Mouse (Mus musculus) stomach, embryonic 15.5 days (tissue): ENCODE measurements around the gene Klf8. TPM values are rescaled to one million over a fixed set of nuclear protein-coding genes. Genes with fewer than 3 reads are reported as not detected.
"Not testable (repeated sequence)": the region's sequence is repeated elsewhere in the genome, so short reads cannot be mapped to it uniquely, and the experiment has no call there.

Experiments
- ATAC-seq: fragments of 200-750 bp; cut with Nextera tagmentation; 2 replicates; pipeline ENCODE4 v1.8.0; 2017; ENCODE audit warnings: low read depth, moderate number of reproducible peaks, moderate TSS enrichment; ENCODE audit not compliant: insufficient read depth, low FRiP score
- H3K27ac ChIP-seq: fragments of 300-500 bp; sonication (generic); 2 replicates; pipeline ENCODE4 v1.5.1; 2015; ENCODE audit warnings: mild to moderate bottlenecking, inconsistent platforms
- H3K27me3 ChIP-seq: fragments of 300-500 bp; sonication (generic); replicated peaks from 2 replicates; pipeline ENCODE4 v1.6.1; 2015; ENCODE audit warnings: inconsistent platforms
- H3K36me3 ChIP-seq: fragments of 300-500 bp; sonication (generic); 2 replicates; pipeline ENCODE4 v1.6.1; 2015; ENCODE audit warnings: inconsistent platforms
- H3K4me1 ChIP-seq: fragments of 300-500 bp; sonication (generic); 2 replicates; pipeline ENCODE4 v1.6.1; 2015; ENCODE audit warnings: inconsistent platforms
- H3K4me2 ChIP-seq: fragments of 300-500 bp; sonication (generic); 2 replicates; pipeline ENCODE4 v1.6.1; 2015; ENCODE audit warnings: mild to moderate bottlenecking, inconsistent platforms
- H3K4me3 ChIP-seq: fragments of 300-500 bp; sonication (generic); replicated peaks from 2 replicates; pipeline ENCODE4 v1.5.1; 2015; ENCODE audit warnings: inconsistent platforms
- H3K9ac ChIP-seq: fragments of 300-500 bp; sonication (generic); 2 replicates; pipeline ENCODE4 v1.6.1; 2015; ENCODE audit warnings: inconsistent platforms
- H3K9me3 ChIP-seq: fragments of 300-500 bp; sonication (generic); 2 replicates; pipeline ENCODE4 v1.6.1; 2016; ENCODE audit warnings: inconsistent platforms
- WGBS: fragments of 180-500 bp; shearing (Covaris S2); methylation state at CpG from one replicate; pipeline ENCODE4 v1.1.7; 2015; 5-methylcytosine and 5-hydroxymethylcytosine counted together
- polyA plus RNA-seq: library from polyadenylated mRNA; unstranded; fragments of >200 nt; fragmentation: Nextera tagmentation; extraction: Ambion mirVana; gene quantifications from 2 replicates; pipeline ENCODE4 v1.2.1, GENCODE M21; 2015

Gene Klf8
- polyA plus RNA-seq = 1.1 and 1.2 TPM in 2 replicates

DNA sequence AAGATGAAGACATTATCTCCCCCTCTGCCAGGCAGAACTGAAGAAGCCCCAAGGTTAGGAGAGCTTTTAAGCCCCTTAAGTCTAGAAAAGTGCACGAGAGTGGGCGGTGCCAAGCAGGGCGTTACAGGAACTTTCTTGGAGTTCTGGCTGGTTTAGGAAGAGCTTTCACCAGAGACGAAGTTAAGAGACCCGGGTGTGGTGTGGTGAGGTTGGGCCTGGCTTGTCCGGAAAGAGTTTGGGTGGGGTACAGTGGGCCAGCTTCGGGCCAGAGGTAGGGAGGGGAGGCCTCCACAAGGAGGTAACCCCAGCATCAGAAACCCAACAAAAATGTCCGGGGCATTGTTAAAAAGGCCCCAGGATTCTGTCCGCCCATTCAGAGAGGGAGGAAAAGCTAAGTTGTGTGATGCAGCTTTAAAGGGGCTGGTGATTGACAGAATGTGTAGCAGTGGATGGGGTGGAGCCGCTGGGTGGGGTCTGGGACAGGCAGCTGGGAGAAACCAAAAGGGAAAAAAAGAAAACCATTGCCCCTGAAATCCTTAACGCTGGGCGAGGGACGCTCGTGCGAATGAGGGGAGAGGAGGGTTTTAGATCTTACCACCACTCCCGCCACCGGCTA, at the start of gene Klf8:
Klf8 (plus strand) TSS at position 163 of the 616 bp plus-strand sequence.
- Histone ChIP-seq H3K4me2 (peak within 1 kb of the TSS; percentile 69), H3K27ac (no peak within 1 kb of the TSS), H3K9ac (no peak within 1 kb of the TSS), H3K4me1 (no peaks in the 10 kb centered on the region), H3K9me3 (no peaks in the 10 kb centered on the region), H3K4me3 (peak within 1 kb of the TSS; percentile 52), H3K36me3 (no peaks in the 10 kb centered on the region), H3K27me3 (no peaks in the 10 kb centered on the region)
- 16% methylated on average over 17 of the region's 17 CpGs for WGBS
- ATAC-seq = peak; percentile 14; the same call in 1 of the 2 replicates

DNA sequence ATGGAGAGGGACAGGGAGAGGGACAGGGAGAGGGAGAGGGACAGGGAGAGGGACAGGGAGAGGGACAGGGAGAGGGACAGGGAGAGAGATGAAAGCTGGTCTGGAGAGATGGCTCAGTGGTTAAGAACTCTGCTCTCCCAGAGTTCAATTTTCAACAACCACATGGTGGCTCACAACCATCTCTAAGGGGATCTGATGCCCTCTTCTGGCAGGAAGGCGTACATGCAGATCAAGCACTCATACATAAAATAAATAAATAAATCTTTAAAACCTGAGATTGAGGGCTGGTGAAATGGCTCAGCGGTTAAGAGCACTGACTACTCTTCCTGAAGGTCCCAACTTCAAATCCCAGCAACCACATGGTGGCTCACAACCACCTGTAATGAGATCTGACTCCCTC, 38.1 kb upstream of the Klf8 start:
- not testable (repeated sequence) for H3K4me3 ChIP-seq, H3K4me2 ChIP-seq, H3K9ac ChIP-seq, H3K36me3 ChIP-seq, H3K4me1 ChIP-seq, H3K27me3 ChIP-seq, ATAC-seq, H3K9me3 ChIP-seq, H3K27ac ChIP-seq
- 84% methylated on average over 2 of the region's 2 CpGs for WGBS

DNA sequence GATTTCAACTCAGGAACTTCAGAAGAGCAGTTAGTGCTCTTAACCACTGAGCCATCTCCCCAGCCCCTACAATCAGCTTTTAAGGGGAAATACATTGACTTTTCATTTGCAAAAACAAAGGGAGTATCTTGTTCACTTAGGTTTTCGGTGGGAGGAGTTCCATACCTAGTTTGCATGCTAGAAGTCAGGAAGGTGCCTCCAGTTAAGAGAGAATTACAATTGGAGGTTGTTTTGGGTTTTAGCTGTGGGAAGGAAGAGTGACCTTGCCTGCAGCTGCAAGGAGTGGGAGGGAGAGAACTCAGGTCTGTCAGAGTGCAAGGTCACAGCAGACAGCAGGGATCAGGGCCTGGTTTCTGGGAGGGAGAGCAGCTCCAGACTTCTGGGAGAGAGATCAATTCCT, 26.2 kb upstream of the Klf8 start:
- Histone ChIP-seq H3K9me3 (no peaks in the 10 kb centered on the region), H3K9ac (no peak overlapping the region), H3K27ac (no peak overlapping the region), H3K27me3 (no peaks in the 10 kb centered on the region), H3K4me1 (no peaks in the 10 kb centered on the region), H3K4me2 (no peak overlapping the region), H3K4me3 (no peak overlapping the region), H3K36me3 (no peaks in the 10 kb centered on the region)
- 50% methylated on average over 1 of the region's 1 CpGs for WGBS
- ATAC-seq = no peak

DNA sequence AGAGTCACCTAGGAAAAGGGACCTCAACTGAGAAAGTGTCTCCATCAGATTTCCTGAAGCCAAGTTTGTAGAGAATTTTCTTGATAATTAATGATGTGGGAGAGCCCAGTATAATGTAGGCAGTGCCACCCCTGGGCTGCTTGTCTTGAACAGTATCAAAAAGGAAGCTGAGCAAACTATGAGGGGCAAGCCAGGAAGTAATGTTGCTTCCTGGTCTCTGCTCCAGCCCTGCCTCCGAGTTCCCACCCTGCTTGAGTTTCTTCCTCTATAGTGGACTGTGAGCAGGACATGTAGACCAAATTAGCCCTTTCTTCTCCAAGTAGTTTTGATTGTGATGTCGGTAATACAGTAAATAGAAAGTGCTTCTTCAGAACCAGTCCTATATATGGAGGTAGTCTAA, 6.0 kb upstream of the Klf8 start:
- Histone ChIP-seq H3K9me3 (no peaks in the 10 kb centered on the region), H3K36me3 (no peaks in the 10 kb centered on the region), H3K4me1 (no peaks in the 10 kb centered on the region), H3K27me3 (no peaks in the 10 kb centered on the region), H3K4me2 (no peak overlapping the region), H3K27ac (no peak overlapping the region), H3K9ac (no peak overlapping the region), H3K4me3 (no peak overlapping the region)
- 50% methylated on average over 2 of the region's 2 CpGs for WGBS
- ATAC-seq = no peak

DNA sequence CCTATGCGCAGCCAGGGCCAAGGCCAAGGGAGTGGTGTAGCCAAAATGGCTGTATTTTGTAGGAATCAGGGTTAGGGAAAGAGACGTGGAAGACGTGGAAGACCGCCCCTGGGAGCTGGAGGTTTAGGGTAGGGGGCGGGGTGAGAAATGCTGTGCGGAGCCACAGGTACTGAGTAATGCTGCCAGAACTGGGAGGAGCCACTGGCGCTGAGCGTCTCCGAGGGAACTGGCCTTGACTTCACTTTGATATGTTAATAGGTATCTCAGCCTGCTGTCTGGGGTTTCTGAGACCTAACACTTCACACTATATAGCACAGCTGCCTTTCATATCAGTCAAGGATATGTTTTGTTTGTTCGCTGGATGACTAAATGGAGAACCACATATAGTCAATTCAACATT, 4.0 kb upstream of the Klf8 start:
- Histone ChIP-seq H3K27ac (no peak overlapping the region), H3K36me3 (no peaks in the 10 kb centered on the region), H3K9ac (no peak overlapping the region), H3K27me3 (no peaks in the 10 kb centered on the region), H3K4me3 (no peak overlapping the region), H3K4me1 (no peaks in the 10 kb centered on the region), H3K4me2 (no peak overlapping the region), H3K9me3 (no peaks in the 10 kb centered on the region)
- WGBS = 19% methylated on average over 10 of the region's 10 CpGs
- no peak for ATAC-seq

DNA sequence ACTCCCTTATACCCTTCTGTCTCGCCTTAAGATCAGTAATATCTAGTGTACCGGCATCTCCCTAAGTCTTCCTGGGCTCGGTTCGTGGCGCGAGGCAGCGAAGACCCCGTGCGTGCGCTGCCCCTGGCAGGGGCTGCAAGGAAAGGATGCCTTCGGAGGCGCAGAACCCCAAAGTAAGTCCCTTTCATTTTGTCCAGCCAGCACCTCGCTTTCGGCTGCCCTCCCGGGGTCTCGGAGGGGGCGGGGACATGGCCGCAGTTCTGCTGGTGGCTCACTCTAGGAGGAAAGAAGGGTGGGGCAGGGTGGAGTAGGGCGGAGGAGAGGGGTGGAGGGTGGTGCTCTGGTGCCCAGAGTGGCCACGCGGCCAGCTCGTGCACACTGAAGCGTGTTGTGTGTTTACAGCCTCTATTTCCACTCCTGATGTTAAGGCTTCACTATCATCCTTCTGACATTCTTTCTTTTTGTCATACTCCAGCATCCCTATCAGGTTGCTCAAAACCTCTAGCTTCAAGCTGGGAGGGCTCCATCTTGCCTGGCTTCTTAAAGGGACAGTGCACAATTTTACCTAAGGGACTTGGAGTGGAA, 746 bp downstream of the Klf8 start:
- Histone ChIP-seq H3K4me3 (peak overlapping the region; percentile 52), H3K9ac (no peak overlapping the region), H3K4me1 (no peaks in the 10 kb centered on the region), H3K36me3 (no peaks in the 10 kb centered on the region), H3K4me2 (peak overlapping the region; percentile 69), H3K27me3 (no peaks in the 10 kb centered on the region), H3K27ac (no peak overlapping the region), H3K9me3 (no peaks in the 10 kb centered on the region)
- peak; percentile 66; the same call in 1 of the 2 replicates for ATAC-seq
- WGBS = 15% methylated on average over 22 of the region's 23 CpGs

DNA sequence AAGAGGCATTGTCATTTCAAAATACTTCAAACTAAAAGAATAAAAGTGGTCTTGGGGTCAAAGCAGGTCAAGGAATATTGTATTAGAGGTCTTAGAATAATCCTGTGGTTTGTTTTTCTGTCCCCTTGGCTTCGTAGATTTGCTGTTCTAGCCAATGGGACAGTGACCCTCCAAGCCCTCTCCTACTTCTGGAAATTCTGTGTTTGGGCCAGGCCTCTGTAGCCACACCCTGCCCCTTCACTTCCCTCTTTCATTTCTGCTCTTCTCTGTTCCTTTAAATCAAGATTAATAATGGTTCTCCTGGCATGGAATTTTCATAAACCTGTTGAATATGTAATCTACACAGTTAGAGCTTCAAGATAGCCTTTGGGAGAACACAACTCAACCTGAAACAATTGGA, 17.0 kb downstream of the Klf8 start:
- Histone ChIP-seq H3K27me3 (no peaks in the 10 kb centered on the region), H3K9me3 (no peaks in the 10 kb centered on the region), H3K27ac (no peak overlapping the region), H3K9ac (no peak overlapping the region), H3K4me2 (no peak overlapping the region), H3K4me3 (no peak overlapping the region), H3K4me1 (no peaks in the 10 kb centered on the region), H3K36me3 (no peaks in the 10 kb centered on the region)
- no peak for ATAC-seq
- 71% methylated on average over 1 of the region's 1 CpGs for WGBS

DNA sequence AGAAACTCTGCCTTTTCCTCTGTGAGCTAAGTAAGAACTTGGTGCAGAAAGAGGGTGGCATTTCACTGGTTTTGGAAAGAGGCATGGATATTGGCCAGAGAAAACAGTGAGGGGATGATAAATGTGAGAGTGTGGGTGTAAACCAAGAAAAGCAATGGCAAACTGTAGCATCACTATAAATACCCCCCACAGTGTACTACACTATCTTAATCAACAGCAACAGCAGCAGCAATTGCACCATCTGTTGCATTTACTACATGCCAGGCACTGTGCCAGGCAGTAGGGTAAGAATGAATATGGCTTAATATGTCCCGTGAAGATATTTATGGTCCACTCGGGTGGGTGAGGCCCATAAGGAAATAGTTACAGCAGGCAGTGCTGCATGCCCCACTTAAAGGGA, 18.2 kb downstream of the Klf8 start:
- H3K9ac ChIP-seq = no peak overlapping the region
- no peak overlapping the region for H3K4me2 ChIP-seq
- no peaks in the 10 kb centered on the region for H3K27me3 ChIP-seq
- H3K4me1 ChIP-seq = no peaks in the 10 kb centered on the region
- H3K4me3 ChIP-seq = no peak overlapping the region
- H3K27ac ChIP-seq = no peak overlapping the region
- 74% methylated on average over 2 of the region's 2 CpGs for WGBS
- no peaks in the 10 kb centered on the region for H3K9me3 ChIP-seq
- no peak for ATAC-seq
- H3K36me3 ChIP-seq = no peaks in the 10 kb centered on the region

DNA sequence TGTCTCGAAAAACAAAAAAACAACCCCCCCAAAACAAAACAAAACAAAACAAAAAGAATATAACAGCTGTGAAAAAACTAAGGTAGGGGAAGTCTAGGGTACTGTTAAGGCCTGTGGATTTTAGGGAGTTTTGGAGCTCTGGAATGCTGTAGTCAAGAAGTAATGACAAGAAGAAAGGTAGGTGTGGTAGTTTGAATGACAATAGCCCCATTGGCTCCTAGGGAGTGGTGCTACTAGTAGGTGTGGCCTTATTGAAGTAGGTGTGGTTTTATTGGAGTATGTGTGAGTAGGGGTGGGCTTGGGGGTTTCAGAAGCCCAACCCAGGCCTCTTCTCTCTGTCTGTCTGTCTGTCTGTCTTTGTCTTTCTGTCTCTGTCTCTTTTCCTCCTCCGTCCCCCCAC, 44.9 kb downstream of the Klf8 start:
- no peak overlapping the region for H3K9ac ChIP-seq
- no peak for ATAC-seq
- H3K4me3 ChIP-seq = no peak overlapping the region
- 67% methylated on average over 2 of the region's 2 CpGs for WGBS
- H3K4me2 ChIP-seq = no peak overlapping the region
- no peaks in the 10 kb centered on the region for H3K27me3 ChIP-seq
- H3K9me3 ChIP-seq = no peaks in the 10 kb centered on the region
- no peaks in the 10 kb centered on the region for H3K36me3 ChIP-seq
- H3K4me1 ChIP-seq = no peaks in the 10 kb centered on the region
- no peak overlapping the region for H3K27ac ChIP-seq

DNA sequence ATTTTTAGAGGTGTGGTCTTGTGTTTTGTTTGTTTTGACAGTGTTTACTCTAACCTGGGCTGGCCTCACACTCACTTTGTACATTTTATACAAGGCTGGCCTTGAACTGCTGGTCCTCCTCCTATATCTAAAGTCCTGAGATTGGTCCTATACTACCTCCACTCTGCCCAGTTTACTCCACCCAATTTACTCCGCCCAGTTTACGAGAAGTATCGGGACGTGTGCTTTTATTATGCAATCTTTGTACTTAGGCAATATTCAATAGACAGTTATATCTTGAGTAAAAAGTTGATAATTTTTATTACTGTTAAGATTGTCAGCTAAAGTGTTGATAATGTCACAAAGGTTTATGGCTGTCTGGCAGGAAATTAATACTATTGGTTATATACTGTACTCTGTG, 74.1 kb downstream of the Klf8 start:
- H3K27ac ChIP-seq = no peak overlapping the region
- no peaks in the 10 kb centered on the region for H3K27me3 ChIP-seq
- H3K4me2 ChIP-seq = no peak overlapping the region
- H3K9ac ChIP-seq = no peak overlapping the region
- no peak for ATAC-seq
- H3K4me3 ChIP-seq = no peak overlapping the region
- no peaks in the 10 kb centered on the region for H3K4me1 ChIP-seq
- WGBS = 88% methylated on average over 4 of the region's 4 CpGs
- H3K9me3 ChIP-seq = no peaks in the 10 kb centered on the region
- H3K36me3 ChIP-seq = no peaks in the 10 kb centered on the region

DNA sequence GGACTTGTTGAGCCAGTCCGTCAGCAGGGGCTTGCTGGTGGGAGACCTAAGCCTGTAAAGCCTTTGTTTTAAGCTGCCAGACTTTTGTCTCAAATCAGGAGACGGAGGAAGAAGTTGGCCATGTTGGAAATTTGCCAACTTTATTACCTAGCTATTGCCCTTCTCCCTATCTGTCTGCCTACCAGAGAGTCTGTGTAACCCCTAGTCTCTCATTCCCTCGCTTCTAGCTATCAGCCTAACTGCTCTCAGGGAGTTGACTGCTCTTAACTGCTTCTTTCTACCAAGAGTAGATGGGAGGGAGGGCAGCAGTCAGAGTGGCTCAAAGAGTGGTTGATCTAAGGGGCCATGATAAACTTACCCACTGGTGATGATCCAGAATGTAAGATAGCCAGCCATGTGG, 85.8 kb downstream of the Klf8 start:
- no peak overlapping the region for H3K4me2 ChIP-seq
- no peaks in the 10 kb centered on the region for H3K9me3 ChIP-seq
- H3K9ac ChIP-seq = no peak overlapping the region
- ATAC-seq = no peak
- WGBS = 56% methylated on average over 3 of the region's 3 CpGs
- H3K36me3 ChIP-seq = no peaks in the 10 kb centered on the region
- H3K27me3 ChIP-seq = no peaks in the 10 kb centered on the region
- H3K4me1 ChIP-seq = no peaks in the 10 kb centered on the region
- no peak overlapping the region for H3K27ac ChIP-seq
- no peak overlapping the region for H3K4me3 ChIP-seq

DNA sequence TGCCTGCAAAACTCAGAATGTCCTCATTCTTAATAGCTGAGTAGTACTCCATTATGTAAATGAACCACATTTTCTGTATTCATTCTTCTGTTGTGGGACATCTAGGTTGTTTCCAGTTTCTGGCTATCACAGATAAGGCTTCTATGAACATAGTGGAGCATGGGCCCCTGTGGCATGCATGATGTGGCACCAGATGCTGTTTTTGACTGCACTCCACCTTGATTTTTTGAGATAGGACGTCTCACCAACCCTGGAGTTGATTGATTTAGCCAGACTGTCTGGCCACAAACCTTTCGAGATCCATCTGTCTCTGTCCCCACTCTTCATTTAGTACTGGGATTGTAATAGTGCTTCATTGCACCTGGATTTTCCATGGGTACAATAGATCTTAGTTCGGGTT, 96.9 kb downstream of the Klf8 start:
- 65% methylated on average over 3 of the region's 3 CpGs for WGBS
- H3K27ac ChIP-seq = not testable (repeated sequence)

More for the DNA sequence above, 96.9 kb downstream of the Klf8 start:
- not testable (repeated sequence) for H3K27me3 ChIP-seq, H3K4me1 ChIP-seq, H3K9me3 ChIP-seq, H3K36me3 ChIP-seq, H3K9ac ChIP-seq, H3K4me3 ChIP-seq, H3K4me2 ChIP-seq, ATAC-seq
